Mouse (Mus musculus) adrenal gland, postnatal 14 days (tissue): ENCODE results near the gene Tmem11. TPM values are rescaled to one million over a fixed set of nuclear protein-coding genes. Genes with fewer than 3 reads are reported as not detected.
"Not testable (repeated sequence)": the region's sequence is repeated elsewhere in the genome, so short reads cannot be mapped to it uniquely, and the experiment has no call there.

Experiments
- DNase-seq: peaks from one replicate; pipeline ENCODE4 v3.0.0; 2021; ENCODE audit warnings: mixed read lengths
- total RNA-seq: library from RNA; stranded (reverse); gene quantifications from 2 replicates; pipeline ENCODE4 v1.2.3, GENCODE M21; 2021

Tmem11 gene
- total RNA-seq, 1 experiment from 2014 or later, result 48.9 TPM

DNA sequence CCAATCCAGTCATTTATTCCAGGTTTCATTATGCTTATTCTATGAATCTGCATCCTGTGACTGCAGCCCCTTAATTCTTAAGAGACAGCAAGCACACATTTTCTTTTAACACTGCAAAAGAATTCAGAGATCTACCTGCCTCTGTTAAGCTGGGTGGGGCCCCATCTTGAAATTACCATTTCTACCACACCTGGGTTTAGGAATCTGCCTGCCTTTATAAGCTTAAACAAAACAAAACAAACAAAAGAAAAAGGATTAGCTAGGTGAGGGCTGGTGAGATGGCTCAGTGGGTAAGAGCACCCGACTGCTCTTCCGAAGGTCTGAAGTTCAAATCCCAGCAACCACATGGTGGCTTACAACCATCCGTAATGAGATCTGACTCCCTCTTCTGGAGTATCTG, 7.9 kb upstream of the Tmem11 start:
- DNase-seq, result not testable (repeated sequence)

DNA sequence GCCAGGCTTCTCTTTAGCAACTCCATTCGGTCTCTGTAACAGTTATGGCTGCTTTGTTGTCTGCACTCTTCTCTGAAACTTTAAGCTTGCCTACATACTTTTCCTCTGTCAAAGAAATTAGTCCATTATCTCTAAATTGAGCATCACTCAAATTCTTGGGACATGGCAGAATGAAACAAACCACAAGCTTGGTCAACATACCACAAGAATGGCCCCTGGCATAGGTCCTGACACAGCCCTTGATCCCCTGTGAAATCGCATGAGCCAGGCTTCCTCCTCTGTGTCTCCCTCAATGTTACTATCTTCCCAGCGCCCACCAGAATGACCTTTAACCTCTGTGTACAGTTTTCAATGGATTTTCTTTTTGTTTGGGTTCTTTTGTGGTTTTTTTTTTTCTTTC, 3.3 kb upstream of the Tmem11 start:
- DNase-seq, result no peak

DNA sequence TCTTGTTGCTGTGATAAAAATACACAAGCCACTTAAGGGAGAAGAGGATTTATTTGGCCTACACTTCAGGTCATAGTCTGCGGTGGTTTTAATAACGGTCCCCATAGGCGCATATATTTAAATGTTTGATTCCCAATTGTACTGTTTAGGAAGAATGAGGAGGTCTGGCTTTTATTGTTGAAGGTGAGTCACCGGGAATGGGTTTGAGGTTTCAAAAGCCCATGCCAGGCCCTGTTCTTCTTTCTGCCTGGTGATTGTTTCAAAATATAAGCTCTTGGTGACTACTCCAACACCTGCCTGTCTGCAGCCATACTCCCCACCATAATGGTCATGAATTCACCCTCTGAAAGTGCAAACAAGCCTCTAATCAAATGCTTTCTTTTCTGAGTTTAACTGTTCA, 1.5 kb upstream of the Tmem11 start:
- DNase-seq, result no peak

DNA sequence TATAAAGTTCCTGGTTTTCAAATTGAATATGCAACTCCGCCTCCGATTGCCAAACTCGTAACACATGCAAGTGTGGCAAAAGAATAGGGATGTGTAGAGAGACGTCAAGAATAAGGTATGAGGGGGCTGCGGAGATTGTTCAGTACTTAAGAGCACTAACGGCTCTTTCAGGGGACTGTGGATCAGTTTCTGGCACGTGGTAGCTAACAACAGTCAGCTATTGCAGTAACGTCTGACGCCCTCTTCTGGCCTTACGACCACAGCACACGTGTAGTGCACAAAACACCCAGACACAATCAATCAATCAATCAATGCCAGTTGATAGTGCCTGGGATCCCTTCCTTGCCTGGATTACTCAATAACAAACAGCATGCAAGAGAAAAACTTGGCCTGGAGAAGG, 351 bp upstream of the Tmem11 start:
- DNase-seq, result peak; percentile 75

DNA sequence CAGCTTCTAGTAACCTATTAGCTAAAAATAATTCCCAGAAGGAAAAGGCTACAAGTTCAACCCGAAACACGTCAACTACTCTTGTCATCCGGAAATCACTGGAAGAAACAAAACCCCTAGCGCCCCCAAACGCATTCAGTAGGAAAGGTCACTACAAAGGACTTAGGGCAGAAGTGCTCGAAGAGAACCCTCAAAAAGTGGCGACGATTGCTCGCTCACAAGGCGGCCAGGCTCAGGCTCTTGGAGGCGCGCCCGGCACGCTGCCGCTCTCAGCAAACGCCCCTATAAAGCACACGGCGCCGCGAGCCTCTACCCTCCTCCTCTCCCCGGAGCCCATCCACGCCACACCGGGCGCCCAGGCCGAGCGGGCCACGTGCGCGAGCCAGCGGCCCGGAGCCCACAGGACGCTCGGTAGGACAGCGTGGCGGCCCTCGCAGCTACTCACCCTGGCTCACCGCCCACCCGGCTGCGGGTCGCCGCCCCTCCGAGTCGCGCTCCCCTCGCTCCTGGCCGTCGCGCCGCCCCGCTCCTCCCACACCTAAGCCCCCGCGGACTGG, 938 bp downstream of the Tmem11 start:
- peak; percentile 75 for DNase-seq

DNA sequence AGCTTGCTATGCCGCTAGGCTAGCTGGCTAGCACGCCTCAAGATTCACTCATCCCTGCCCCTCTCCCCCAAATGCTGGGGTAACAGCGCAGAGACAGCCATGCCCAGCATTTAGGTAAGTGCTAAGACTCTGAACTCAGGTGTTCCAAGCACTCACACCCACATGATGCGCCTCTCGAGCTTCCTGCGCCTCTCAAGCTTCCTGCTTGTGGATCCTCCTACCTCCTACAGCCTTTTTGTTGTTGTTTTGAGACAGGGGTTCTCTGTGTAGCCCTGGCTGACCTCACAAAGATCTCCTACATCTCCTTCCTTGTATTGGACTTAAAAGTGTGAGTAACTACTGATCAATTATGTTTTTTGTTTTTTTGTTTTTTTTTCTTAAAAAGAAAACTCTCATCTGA, 6.0 kb downstream of the Tmem11 start:
- no peak for DNase-seq

DNA sequence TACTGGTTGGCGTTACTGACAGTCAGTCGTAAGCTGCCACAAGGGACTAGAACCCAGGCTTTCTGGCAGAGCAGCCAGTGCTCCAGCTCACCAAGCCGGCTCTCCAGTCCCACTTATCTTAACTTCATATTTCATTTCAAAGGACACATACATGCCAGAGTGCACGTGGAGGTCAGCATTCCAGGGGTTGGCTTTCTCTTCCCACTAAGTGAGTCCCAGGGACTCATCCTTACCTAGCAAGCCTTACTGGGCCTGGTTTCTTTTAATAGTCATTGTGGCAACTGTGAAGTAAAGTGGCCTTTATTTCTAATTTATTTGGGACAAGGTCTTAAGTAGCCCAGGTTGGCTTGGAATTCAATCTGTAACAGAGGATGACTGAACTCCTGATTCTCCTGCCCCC, 7.7 kb downstream of the Tmem11 start:
- DNase-seq, result no peak

DNA sequence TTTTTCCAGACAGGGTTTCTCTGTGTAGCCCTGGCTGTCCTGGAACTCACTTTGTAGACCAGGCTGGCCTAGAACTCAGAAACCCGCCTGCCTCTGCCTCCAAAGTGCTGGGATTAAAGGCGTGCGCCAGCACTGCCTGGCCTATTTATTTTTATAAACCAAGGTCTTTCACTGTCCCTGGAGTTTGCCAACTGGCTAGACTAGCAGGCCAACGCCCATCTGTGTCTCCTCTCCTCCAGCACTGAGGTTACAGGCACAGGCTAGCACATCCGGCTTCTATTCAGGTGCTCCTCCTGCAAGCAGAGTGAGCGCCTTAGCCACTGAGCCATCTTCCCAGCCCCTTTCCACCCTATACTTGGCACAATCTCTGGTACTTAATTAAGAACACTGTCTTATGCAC, 9.6 kb downstream of the Tmem11 start:
- DNase-seq, result peak; percentile 32

DNA sequence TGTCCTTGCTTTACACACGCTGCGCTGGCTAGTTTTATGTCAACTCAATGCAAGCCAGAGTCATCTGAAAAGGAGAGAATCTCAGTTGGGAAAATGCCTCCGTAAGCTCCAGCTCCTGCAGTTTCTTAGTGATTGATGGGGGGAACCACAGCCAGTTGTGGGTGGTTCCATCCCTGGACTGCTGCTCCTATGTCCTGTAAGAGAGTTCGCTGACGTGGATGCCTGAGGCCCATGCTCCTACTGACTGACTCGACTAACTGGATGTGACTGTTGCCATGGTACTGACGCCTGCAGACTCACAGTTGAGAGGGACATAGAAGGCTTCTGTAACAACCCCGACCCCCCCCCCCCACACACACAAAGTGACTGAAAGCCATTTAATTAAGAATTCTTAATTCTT, 11.2 kb downstream of the Tmem11 start:
- peak; percentile 45 for DNase-seq

DNA sequence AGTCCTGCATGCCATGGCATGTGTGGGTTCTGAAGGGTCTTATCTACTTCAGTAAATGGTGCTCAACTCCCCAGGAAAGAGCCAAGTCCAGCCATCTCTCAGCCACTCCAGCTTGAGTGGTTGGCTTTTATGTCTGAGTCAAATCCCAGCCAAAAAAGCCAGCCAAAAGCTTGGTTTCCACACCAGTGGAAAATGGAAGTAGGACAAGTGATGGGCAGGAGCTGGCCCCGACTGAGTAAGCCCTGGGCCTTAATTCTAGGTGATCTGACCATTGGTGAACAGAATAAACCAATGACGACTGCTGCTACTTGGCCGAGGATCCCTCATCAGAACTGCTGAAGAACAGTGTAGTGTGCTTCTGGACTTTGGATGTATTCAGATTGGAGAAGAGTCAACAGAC, 11.6 kb downstream of the Tmem11 start:
- DNase-seq, result no peak

DNA sequence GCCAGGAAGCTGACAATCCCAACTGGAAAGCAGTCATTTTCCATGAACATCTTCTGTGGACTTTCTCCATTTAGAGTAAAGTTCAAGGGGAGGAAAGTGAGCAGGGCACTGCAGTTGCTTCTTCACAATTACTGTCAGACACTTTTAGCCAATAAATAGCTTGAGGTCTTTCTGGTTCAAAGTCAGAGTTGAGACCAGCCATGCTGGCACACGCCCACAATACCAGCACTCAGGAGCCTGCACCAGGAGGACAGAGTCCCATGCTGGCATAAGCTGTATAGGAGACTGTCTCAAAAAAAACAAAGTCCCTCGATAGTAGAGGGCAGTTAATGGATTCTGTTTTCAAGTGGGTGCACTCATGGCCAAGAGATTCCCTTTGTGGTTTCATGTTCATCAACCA, 13.1 kb downstream of the Tmem11 start:
- DNase-seq, result no peak

DNA sequence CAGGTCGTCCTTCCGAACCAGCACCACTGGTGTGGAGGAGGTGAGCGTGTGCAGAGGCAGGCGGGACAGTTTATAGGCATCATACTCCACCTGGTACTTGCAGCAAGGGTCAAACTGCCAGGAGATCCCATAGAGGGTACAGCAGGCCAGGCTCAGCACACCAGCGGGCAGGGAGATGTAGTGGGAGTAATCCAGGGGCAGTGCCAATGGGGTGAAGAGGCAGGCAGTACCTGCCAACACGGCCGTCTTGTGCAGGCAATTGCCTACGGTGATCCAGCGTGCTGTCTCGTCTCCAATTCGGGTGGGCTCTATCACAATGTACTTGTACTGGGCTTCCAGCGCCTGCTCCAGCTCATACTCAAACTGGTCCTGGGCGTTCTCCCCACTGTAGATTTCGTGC, 14.2 kb downstream of the Tmem11 start:
- DNase-seq, result peak; percentile 58

DNA sequence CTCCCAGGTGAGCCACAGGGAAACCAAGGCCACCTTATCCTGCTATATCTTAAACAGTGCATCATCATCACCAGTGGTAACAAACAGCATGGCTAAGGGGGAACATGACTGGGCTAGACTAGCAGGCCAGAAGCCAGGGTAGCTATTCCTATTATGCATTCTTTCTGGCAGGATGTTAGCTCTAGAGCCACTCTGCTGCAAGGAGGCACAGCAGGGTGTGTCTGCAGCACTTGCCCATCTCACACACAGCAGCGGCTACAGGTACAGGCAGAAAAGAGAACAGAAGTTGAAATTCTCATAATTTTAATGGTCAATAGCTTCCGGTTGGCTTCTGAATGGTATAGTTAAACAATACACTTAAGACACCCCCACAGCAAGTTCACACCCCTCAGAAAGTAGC, 14.9 kb downstream of the Tmem11 start:
- DNase-seq, result no peak

DNA sequence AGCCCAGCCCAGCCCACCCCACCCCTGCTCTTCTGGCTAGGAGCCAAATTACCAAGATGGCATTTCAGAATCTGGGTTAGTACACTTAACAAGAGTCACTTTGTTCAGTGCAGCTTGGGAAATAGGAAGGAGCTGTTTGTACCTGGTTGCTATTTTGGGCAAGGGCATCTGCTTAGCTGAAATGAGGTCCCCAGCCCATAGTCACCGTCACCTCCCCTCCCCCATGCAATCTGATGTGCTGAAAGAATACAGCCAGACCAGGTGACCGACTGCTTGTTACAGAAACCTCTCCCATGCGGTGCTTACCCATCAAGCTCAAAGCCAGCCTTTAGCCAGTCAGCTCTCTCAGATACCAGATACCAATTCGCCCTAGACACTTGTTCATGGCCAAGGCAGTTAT, 15.9 kb downstream of the Tmem11 start:
- no peak for DNase-seq

DNA sequence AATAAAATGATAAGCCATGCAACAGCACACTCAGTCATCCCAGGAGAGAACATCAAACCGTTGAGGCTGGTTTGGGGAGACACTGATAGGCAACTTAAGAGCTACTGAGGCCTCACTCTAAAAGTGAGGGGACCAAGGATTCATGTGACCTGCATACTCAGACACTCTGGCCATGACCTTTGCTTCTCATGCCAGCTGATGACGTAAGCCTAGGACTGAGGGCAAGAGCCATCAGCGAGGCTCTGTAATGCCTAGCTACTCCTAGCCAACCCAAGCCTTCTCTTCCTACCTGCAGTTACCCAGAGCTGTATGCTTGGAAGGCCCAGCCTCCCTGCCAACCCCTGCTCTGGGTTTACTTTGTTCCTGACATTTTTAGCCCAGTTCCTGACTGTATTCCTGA, 17.1 kb downstream of the Tmem11 start:
- DNase-seq, result peak; percentile 67

DNA sequence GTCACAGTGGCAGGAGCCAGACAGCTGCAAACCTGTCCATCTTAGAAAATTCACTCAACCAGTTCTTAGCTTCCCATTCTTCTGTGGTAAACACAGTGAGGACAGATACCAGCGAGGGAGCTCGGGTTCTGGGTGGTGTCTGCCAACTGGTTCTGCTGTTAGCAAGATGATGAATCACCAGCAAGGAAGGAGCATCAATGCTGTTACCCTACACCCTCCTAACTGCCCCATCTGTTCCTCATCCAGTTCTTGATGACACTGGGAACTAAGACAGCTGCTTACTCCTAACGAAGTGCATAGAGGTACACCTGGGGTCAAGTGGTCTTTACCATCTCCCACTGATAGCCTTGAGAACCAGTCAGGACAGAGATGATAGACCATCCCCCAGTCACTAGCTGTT, 22.5 kb downstream of the Tmem11 start:
- DNase-seq, result no peak

DNA sequence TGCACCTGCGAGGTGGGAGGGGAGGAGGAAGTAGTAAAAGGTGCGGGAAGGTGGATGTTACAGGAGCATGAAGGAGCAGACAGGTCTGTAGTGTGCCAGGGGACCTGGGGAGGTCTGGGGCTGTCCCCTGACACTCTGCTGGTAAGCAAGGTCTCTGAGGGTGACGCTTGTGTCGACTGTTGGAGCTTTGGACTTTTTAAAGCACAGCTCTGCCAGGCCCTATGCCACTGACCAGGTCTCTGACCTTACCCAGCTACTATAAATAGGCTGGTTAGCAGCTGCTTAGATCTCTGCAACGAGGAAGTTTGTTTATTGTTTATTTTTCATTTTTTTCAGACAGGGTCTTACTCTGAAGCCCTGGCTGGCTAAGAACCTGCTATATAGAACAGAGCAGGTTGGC, 33.7 kb downstream of the Tmem11 start:
- DNase-seq, result no peak

DNA sequence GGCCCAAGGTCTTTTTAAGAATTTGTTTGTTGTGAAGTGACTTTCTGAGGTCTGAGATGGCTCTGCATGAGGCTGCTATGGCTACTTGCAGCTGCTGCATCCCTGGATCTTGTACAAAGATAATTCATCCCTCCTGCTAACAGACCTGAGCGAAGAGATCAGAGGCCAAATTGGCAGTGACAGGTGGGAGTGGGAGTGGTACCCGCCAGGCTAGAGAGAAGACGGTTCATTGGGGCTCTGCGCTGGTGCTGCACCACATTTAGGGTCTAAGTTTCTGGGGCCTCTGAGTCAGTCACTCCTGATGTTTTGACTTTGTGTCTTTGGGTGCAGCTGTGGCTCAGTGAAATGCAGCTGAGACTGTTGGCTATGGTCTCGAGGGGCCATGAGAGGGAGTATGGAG, 35.7 kb downstream of the Tmem11 start:
- DNase-seq, result no peak

DNA sequence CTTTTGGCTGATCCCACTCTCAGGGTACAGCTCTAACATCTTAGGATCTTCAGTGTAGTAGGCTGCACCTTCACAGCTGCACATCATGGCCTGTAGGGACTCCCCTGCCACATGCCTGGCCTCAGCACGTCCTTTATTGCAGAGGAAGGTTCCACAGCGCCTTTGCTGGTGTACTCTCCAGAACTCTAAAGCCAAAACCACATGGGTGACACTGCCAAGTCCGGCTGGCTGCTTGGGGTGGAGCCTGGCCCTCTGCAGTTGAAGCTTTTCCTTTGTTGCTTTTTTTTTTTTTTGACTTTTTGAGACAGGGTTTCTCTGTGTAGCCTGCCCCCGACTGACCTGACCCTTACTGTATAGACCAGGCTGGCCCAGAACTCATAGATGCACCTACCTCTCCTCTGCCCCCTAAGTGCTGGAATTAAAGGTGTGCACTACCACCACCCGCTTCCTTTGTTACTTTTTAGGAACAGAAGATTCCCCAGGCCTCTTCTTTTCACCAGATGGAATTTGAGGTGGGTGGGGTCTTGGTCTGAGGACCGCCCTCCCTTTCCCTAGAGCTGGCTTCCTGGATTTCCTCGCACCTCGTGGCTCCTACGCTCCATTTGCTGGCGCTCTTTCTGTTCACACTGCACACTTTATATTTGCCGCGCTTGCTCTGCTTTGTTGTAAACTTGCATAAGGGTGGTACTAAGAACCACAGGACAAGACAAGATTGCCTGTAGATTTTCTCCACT, 37.4 kb downstream of the Tmem11 start:
- peak; percentile 54 for DNase-seq

DNA sequence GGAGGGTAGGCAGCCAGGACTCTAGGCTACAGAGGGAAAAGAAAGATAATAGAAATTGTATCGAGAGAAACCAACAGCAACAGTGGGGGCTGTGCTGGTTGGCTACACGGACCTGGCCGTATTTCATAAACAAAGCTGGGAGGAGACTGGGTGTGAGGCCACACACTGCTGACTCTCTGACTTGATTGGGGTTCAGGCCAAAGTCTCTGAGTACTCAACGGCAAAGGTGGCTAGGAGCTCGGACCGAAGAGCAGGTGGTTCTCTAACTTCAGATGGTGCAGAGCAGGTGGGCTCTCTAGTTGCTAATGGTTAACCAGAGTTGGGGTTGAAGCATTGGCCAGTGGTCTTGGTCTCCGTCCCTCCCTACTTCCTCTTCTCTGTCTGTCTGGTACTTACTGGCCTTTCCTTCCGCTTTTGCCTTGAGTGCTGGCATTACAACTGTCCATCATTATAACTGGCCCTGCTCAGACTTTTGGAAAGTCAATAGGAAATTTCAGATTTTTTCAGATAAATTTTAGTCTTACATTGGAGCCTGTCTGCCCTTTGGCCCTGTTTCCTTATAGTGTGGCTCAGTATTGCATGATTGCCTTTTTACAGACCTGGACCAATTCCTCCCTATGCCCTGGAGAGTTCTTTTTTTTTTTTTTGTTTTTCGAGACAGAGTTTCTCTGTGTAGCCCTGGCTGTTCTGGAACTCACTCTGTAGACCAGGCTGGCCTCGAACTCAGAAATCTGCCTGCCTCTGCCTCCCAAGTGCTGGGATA, 41.2 kb downstream of the Tmem11 start:
- peak; percentile 38 for DNase-seq

DNA sequence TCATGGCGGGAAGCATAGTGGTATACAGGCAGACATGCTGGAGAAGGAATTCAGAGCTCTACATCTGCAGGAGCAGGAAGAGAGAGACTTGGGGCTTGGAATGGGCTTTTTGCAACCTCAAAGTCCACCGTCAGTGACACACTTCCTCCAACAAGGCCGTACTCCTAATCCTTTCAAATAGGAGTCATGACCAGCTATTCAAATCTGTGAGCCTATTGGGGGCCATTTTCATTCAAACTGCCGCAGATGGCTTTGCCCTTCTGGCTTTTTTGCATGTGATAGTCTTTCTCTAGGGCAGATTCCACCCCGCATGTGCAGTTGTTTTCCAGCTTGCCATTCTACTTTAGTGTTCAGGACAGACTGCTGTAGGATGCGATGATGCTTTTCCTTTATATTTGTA, 42.2 kb downstream of the Tmem11 start:
- no peak for DNase-seq

DNA sequence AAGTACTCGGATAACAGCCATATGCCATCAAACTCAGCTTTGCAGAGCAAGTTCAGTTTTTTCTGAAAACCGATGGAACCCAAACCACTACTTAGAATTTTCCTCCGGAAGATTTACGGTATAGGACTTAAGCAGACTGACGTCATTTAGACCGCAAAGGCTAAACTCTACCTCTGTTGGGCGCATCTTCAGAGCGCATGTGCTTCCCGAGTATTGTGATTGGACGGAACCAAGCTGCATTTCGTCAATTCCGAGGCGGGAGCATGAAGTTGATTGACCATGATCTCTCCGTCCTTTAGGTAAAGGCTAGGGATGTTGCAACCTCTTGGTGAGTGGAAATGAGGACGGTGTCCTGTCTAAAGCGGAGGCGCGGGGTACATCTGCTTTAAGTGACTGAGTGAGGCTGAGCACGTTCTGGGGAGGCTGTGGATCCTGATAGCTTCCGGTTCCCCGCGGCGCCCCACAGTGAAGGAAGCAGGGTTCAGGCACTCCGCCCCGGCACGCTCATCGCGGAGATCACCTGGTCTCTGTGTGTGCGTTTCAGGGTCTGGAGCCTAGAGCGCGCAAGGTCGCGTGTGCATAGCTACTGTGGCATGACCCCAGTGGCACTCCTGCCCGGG, 48.5 kb downstream of the Tmem11 start, which contains the start of gene Dhrs7b:
TSS of gene Dhrs7b (plus strand) at position 199 of the 620 bp plus-strand sequence.
- DNase-seq, result peak; percentile 89

DNA sequence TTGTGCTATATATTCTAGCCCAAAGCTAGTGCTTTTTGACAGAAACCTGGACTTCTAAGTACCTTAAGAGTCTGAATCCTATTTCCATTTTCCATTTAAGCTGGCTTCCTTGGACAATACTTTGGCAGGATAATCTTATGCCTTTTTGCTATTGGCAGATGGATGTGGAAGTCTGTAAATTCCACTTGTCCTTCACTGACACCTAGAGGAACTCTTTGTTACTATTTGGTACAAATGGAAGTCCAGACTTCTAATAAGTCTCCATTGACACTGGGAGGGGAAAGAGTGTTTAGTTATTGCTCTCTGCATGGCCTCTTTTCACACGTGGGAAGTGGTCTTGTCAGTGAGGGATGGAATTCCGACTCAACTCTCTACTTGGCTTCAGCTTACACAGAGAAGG, 50.2 kb downstream of the Tmem11 start:
- DNase-seq, result no peak
